Mouse (Mus musculus): ENCODE results near the gene Ace2.

Ace2 gene

GRCm38 (mm10) chrX:164183844-164184243 is 44.7 kb downstream of the Ace2 start:
- DNase-seq = peak; percentile 41 to 58

GRCm38 (mm10) chrX:164189880-164190279 is 50.7 kb downstream of the Ace2 start:
- no peak for DNase-seq

DNA sequence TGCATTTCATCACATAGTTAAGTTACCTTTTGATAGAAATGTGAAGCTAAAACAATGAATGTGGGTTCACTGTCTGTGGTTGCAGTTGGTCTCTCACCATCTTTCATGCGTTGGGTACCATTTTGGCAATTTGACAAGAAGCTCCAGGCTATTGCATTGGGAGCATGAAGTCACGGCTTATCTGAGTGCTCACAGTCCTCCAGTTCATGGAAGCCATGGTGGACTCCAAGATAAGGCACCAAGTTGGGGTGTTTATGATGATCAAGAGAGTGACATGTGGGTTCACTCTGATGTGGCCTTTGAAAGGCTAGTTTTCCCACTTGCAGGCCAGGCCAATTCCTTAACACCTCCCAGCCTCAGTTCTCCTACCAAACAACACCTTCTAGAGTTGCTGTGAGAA is 58.5 kb downstream of the Ace2 start:
- DNase-seq = no peak

GRCm38 (mm10) chrX:164200547-164200946 is 61.4 kb downstream of the Ace2 start:
- DNase-seq = no peak

- peak in 1 of 2 experiments; percentile 49 for DNase-seq
These were observed 82.9 kb downstream of the Ace2 start for GRCm38 (mm10) chrX:164221989-164222388.

DNA sequence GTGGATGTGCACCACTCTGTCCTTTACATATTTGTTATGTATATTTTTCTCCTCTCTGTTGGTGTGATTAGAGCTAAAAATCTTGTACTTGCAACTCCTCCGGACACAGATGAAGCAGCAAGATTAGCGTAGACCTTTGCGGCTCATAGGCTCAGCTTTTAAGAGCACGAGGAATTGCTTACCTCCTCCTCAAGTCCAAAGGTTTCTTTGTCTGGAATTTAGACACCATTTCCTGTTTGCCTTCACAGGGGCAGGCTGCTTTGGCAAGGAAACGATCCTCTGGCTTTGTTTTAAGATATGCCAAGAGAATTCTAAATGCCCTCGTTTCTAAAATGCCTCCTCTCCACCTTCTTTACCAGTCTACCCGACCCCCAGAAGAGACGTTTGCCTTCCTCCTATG is 94.2 kb downstream of the Ace2 start:
- DNase-seq = peak; percentile 22 to 30

Measured in kidney, postnatal 36 days (tissue).